Mouse (Mus musculus) midbrain, embryonic 12.5 days (tissue): ENCODE measurements around the gene Ffar3. TPM values are rescaled to one million over a fixed set of nuclear protein-coding genes. Genes with fewer than 3 reads are reported as not detected.

Experiments used
- ATAC-seq: fragments of 200-750 bp; cut with Nextera tagmentation; 2 replicates; pipeline ENCODE4 v1.8.0; 2017; ENCODE audit warnings: low read depth, moderate TSS enrichment, moderate library complexity; ENCODE audit not compliant: low FRiP score
- H3K27ac ChIP-seq: fragments of 300-500 bp; sonication (generic); replicated peaks from 2 replicates; pipeline ENCODE4 v1.5.1; 2016; ENCODE audit warnings: mild to moderate bottlenecking
- H3K27me3 ChIP-seq: fragments of 300-500 bp; sonication (generic); 2 replicates; pipeline ENCODE4 v1.6.1; 2016; ENCODE audit warnings: mild to moderate bottlenecking
- H3K36me3 ChIP-seq: fragments of 300-500 bp; sonication (generic); 2 replicates; pipeline ENCODE4 v1.6.1; 2016
- H3K4me1 ChIP-seq: fragments of 300-500 bp; sonication (generic); 2 replicates; pipeline ENCODE4 v1.6.1; 2016
- H3K4me2 ChIP-seq: fragments of 300-500 bp; sonication (generic); replicated peaks from 2 replicates; pipeline ENCODE4 v1.6.1; 2016; ENCODE audit warnings: mild to moderate bottlenecking, moderate library complexity
- H3K4me3 ChIP-seq: fragments of 300-500 bp; sonication (generic); 2 replicates; pipeline ENCODE4 v1.5.1; 2016; ENCODE audit warnings: mild to moderate bottlenecking
- H3K9ac ChIP-seq: fragments of 300-500 bp; sonication (generic); replicated peaks from 2 replicates; pipeline ENCODE4 v1.6.1; 2016; ENCODE audit warnings: mild to moderate bottlenecking, moderate library complexity
- H3K9me3 ChIP-seq: fragments of 300-500 bp; sonication (generic); 2 replicates; pipeline ENCODE4 v1.6.1; 2016; ENCODE audit warnings: mild to moderate bottlenecking
- WGBS: fragments of 180-500 bp; shearing (Covaris S2); methylation state at CpG from one replicate; pipeline ENCODE4 v1.1.7; 2016; 5-methylcytosine and 5-hydroxymethylcytosine counted together
- polyA plus RNA-seq: library from polyadenylated mRNA; unstranded; fragments of >200 nt; fragmentation: Nextera tagmentation; extraction: Ambion mirVana; gene quantifications from 2 replicates; pipeline ENCODE4 v1.2.1, GENCODE M21; 2016

The Ffar3 gene
- polyA plus RNA-seq, 1 experiment from 2014 or later: not detected

DNA sequence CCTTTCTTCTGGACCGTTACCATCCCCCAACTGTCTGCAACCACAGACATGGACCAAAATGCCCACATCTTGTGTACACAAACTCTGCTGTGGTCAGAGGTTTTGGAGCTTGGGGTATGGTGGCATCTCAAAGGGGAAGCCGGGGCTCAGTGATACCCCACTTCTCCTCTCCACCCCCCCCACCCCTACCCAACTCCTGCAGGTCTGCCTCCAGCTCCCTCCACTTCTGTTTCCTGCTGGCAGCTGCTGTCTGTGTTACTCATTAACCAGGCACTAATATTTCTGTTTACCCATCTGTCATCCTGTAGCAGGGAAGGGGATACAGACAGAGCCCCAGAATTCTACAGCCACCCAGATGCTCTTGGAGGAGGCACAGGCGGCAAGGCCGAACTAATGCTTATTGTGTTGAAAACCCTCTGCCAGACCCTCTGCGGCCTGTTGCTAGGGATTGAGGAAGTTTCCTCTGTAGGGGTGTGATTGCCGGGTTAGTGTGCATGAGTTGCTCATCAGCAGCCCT lies 43.6 kb downstream of the Ffar3 start:
- no peak for ATAC-seq
- 79% methylated on average over 6 of the region's 6 CpGs for WGBS

DNA sequence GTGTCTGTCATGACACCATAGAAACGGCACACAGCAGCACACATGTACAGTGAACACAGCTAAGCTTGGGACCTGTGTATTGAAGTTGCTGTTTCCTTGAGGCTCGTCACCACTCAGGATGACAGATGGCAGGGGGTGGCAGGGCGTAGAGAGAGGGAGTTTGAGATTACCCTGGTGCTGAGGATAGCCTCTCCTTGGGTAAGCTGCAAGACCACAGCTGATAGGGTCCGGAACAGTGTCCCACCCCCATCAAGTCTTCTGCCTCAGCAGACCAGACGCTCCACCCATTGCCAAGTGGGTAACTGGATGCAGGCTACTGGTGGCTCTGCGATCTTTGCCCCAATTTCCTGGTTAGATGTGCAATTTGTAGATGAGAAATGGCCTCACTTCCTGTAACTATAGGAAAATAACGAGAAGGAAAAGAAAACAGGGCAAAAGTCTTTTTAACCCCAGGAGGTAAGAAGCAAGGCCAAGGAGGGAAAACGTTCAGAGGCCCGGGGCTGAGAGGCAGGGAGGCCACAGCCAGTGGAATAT lies 44.2 kb downstream of the Ffar3 start:
- H3K27ac ChIP-seq: no peak overlapping the region

More for the DNA sequence above, 43.6 kb downstream of the Ffar3 start:
- Histone ChIP-seq H3K27ac (no peak overlapping the region), H3K9ac (no peak overlapping the region), H3K27me3 (no peaks in the 10 kb centered on the region), H3K4me2 (no peak overlapping the region), H3K4me1 (no peaks in the 10 kb centered on the region), H3K9me3 (no peaks in the 10 kb centered on the region), H3K36me3 (no peaks in the 10 kb centered on the region), H3K4me3 (no peak overlapping the region)

DNA sequence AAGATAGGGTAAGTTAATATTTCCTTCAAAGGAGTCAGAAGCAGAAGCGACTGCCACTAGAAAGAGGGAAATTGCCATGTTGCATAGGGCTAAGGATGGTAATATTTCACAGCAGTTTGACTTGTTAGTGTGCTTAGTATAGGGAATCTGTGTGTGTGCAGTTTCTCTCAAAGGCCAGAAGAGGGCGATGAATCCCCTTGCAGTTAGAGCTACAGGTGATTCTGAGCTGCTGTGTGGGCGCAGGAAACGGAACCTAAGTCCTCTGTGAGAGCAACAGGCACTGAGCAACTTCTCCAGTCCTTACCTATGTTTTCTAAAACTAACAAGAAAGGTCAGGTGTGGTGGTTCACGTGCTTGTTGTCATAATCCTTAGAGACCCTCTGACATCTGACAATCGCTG lies 45.7 kb downstream of the Ffar3 start:
- Histone ChIP-seq H3K36me3 (no peaks in the 10 kb centered on the region), H3K4me3 (no peak overlapping the region), H3K4me1 (no peaks in the 10 kb centered on the region), H3K9ac (no peak overlapping the region), H3K9me3 (no peaks in the 10 kb centered on the region), H3K27me3 (no peaks in the 10 kb centered on the region), H3K27ac (no peak overlapping the region), H3K4me2 (no peak overlapping the region)
- ATAC-seq: no peak
- WGBS: 57% methylated on average over 6 of the region's 6 CpGs

More for the DNA sequence above, 44.2 kb downstream of the Ffar3 start:
- Histone ChIP-seq H3K4me1 (no peaks in the 10 kb centered on the region), H3K9ac (no peak overlapping the region), H3K36me3 (no peaks in the 10 kb centered on the region), H3K4me2 (no peak overlapping the region), H3K27me3 (no peaks in the 10 kb centered on the region), H3K4me3 (no peak overlapping the region), H3K9me3 (no peaks in the 10 kb centered on the region)
- ATAC-seq: no peak
- WGBS: 72% methylated on average over 9 of the region's 9 CpGs

DNA sequence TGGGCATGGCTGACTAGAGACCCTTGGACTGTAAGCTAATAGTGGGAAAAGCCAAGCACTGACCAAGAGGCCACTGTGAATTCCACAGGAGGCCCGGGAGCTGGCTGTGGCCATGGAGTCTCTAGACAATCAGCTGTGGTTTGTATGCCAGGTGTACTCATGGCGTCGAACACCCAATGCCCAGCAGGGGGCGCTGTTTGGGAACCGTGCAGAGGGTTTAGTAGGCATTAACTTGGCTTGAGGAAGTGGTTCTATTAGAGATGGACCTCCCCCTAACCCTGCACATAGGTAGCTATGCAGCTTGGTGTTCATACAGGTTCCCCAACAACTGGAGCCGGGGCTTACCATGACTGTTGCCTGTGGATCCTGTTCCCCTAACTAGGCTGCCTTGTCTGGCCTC lies 50.1 kb downstream of the Ffar3 start:
- Histone ChIP-seq H3K4me3 (no peak overlapping the region), H3K4me1 (no peaks in the 10 kb centered on the region), H3K4me2 (no peak overlapping the region), H3K9ac (no peak overlapping the region), H3K36me3 (no peaks in the 10 kb centered on the region), H3K27ac (no peak overlapping the region), H3K9me3 (no peaks in the 10 kb centered on the region), H3K27me3 (no peaks in the 10 kb centered on the region)
- no peak for ATAC-seq
- WGBS: 50% methylated on average over 6 of the region's 6 CpGs

Other genes starting within 250 kb of the Ffar3 start
- gene Upk1a, start 243.3 kb downstream of the Ffar3 start, polyA plus RNA-seq: 0.75 and 0.85 TPM in 2 replicates
- gene Cox6b1, start 230.0 kb downstream of the Ffar3 start, polyA plus RNA-seq: 801 and 832 TPM in 2 replicates
- not detected in 2 replicates for gene Etv2, start 220.3 kb downstream of the Ffar3 start, polyA plus RNA-seq
- gene Rbm42, start 205.9 kb downstream of the Ffar3 start, polyA plus RNA-seq: 153 and 154 TPM in 2 replicates
- 49.0 and 50.4 TPM in 2 replicates for gene Haus5, start 191.2 kb downstream of the Ffar3 start, polyA plus RNA-seq
- gene Pmis2, start 184.6 kb downstream of the Ffar3 start, polyA plus RNA-seq: not detected in 2 replicates
- gene 2200002J24Rik, start 157.3 kb downstream of the Ffar3 start, polyA plus RNA-seq: not detected in 2 replicates
- gene Atp4a, start 144.0 kb downstream of the Ffar3 start, polyA plus RNA-seq: 1.1 and 2.0 TPM in 2 replicates
- 149 and 152 TPM in 2 replicates for gene Tmem147, start 126.6 kb downstream of the Ffar3 start, polyA plus RNA-seq
- 0.65 and 1.6 TPM in 2 replicates for gene Gapdhs, start 112.5 kb downstream of the Ffar3 start, polyA plus RNA-seq
- gene Sbsn, start 104.7 kb downstream of the Ffar3 start, polyA plus RNA-seq: 1.6 and 1.8 TPM in 2 replicates
- 0.20 and 0.38 TPM in 2 replicates for gene Dmkn, start 92.4 kb downstream of the Ffar3 start, polyA plus RNA-seq
- gene Krtdap, start 68.3 kb downstream of the Ffar3 start, polyA plus RNA-seq: not detected in 2 replicates
- gene Ffar2, start 32.4 kb downstream of the Ffar3 start, polyA plus RNA-seq: not detected in 2 replicates
- gene Ffar1, start 5.4 kb upstream of the Ffar3 start, polyA plus RNA-seq: not detected in 2 replicates
- not detected in 2 replicates for gene Cd22, start 24.2 kb upstream of the Ffar3 start, polyA plus RNA-seq
- gene Mag, start 58.7 kb upstream of the Ffar3 start, polyA plus RNA-seq: 0.39 and 0.51 TPM in 2 replicates
- not detected in 2 replicates for gene Hamp2, start 68.5 kb upstream of the Ffar3 start, polyA plus RNA-seq
- not detected in 2 replicates for gene Hamp, start 87.9 kb upstream of the Ffar3 start, polyA plus RNA-seq
- gene Usf2, start 100.6 kb upstream of the Ffar3 start, polyA plus RNA-seq: 28.9 and 30.6 TPM in 2 replicates
- gene Lsr, start 117.3 kb upstream of the Ffar3 start, polyA plus RNA-seq: 16.1 and 17.5 TPM in 2 replicates
- 0.26 and 0.57 TPM in 2 replicates for gene Fam187b, start 117.6 kb upstream of the Ffar3 start, polyA plus RNA-seq
- 8.7 and 13.2 TPM in 2 replicates for gene Fxyd5, start 186.3 kb upstream of the Ffar3 start, polyA plus RNA-seq
- gene Fxyd7, start 195.3 kb upstream of the Ffar3 start, polyA plus RNA-seq: 10.0 and 11.5 TPM in 2 replicates
- 8.9 and 10.3 TPM in 2 replicates for gene Fxyd1, start 201.0 kb upstream of the Ffar3 start, polyA plus RNA-seq
- gene Lgi4, start 203.2 kb upstream of the Ffar3 start, polyA plus RNA-seq: 0.54 and 0.55 TPM in 2 replicates
- 1.4 and 1.7 TPM in 2 replicates for gene Fxyd3, start 220.5 kb upstream of the Ffar3 start, polyA plus RNA-seq